Mouse (Mus musculus) retina, postnatal 7 days (tissue): ENCODE measurements at regions not wholly inside any gene's neighbourhood (a gene's known extent, or its start where the extent isn't known, plus 50 kb on each side); places are given as distances from the start of the nearest gene placed in this dataset.
A peak's percentile ranks its signal among the peaks of the same experiment; 100 is the strongest.

Experiments
- DNase-seq: peaks from one replicate; pipeline ENCODE4 v3.0.0-alpha.2; 2012; ENCODE audit warnings: low read depth, low spot score

DNA sequence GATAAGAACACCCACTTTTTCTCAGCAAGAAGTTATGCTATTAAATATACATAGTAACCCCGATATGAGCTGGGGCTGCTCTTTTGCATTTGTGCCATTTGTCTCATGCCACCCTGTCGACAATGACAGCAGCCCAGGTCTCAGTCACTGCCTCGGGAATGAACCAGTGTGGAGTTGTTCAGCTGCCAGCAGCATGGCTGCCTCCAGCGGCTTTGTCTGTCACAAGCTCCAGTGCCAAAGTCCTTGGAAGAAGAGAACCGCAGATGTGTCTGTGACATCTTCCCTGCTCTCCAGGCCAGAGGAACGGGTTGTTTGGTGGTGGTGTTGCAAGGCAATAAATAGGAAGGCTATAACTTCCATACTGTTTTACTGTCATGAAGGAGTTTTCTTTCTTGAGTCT lies 130.7 kb downstream of the Cep170 start:
- DNase-seq, result no peak

DNA sequence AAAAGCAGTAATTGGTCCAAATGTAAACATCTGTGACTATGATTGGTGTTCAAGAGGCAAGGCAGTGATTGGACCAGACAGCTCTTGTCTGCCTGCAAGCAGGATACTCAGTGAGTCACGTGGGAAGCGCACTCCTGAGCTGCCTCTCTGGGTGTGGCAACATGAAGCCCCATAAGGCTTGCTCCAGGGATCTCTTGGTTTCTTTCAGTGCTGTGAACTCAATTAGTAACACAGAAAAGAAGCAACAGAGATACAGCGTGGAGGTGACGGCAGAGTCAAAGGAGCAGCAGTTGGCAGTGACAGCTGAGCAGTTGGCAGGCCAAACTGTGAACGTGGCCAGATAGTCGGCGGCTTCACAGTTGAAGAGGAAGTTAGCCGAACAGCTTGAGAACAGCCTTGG lies 131.9 kb downstream of the Cep170 start:
- no peak for DNase-seq

DNA sequence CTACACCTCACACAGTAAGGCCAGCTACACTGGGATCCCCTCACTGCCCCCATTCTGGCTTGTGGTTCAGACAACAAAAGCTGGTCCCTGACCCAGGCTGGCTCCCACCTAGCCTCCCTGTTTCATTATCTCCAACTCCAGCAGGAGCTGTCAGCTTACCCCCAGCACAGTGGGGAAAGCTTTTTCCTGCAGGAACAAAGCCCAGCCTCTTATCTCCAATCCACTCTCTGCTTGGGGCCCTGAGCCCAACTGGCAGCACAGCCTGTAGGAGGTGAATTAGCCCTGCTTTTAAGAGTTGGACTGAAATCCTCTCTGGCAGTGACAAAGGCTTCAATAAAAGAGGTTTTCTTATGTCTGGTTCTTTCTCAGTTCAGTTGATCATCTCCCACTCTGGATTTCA lies 138.7 kb downstream of the Cep170 start:
- DNase-seq, result no peak

DNA sequence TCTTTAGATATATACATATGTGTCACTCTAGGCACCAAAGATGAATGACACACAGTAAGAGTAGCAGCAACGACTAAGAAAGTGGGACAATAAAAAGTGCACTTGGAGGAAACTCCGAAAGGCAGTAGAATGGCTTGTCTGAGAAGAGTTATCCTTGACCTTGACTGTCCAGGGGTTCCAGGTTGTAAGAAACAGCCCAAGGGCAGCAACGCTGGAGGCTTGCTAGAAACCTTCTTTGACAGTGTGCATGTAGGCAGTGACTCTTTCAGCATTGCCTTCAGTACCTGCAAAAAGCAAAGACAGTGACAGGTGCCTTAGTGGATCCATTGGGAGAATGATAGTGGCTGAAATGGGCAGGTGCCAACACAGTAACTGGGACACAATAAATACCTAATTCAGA lies 142.8 kb downstream of the Cep170 start:
- no peak for DNase-seq

DNA sequence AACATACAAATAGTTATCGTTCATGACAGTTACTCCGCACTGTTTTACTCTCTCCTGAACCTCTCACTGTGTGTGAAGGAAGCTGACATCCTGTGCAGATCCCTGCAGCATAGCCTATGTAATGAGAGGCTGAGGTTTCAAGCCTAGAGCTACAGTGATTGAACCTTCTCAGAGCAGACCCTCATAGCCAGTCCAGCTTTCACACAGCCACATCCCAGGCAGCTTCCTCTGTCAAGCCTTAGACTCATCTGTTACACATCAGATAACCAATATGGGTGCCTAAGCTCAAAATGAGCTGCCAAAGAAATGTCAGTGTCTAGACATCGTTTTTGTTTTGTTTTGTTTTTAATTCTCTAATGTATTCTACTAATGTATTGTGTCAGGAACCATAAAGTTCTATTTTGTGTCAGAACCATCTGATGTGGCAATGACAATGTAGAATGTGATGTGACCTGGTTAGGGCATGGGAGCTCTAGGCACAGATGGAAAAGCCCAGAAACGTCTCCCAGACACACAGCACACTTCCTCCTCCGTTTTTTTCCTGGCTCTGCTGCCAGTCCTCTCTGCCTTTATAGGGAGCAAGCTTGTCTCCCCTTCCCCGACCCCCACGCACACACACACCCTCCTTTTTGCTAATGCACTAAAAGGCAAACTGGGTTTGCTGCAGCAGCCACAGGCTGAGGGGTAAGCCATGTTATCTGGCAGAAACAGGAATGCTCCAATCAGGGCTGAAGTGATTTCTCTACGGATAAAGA lies 146.1 kb downstream of the Cep170 start:
- no peak for DNase-seq

DNA sequence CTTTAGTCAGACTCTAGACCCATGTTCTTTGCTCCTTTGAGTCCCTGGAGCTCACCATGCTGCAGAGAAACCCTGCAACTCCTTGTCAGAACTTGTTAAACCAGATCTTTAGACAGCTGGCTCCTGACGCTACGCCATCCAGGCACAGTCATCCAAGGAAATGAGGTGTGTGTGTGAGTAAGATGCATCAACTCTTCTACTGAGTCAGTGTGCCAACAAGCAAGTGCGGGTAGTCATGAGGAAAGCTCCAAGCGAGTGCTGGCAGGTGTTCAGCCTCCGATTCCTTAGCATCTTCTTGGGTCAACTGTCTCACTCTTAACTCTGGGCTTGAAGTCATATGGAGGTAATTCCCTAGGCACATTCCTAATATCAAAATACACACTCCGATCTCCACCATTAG lies 153.6 kb downstream of the Cep170 start:
- DNase-seq, result no peak

DNA sequence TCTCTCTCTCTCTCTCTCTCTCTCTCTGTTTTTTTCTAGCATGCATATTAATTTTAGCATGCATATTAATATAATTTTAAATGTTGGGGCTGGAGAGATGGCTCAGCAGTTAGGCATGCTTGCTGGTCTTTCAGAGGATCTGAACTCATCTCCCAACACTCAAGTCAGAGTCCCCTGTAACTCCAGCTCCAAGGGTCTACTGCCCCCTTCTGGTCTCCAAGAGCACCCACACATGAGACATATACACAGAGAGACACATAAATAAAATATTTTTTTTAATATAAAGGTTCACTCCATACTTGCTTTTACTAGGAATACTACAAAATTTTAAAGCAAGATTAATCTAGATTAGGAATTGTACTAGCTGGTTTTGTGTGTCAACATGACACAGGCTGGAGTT lies 155.2 kb downstream of the Cep170 start:
- DNase-seq, result peak; percentile 2

DNA sequence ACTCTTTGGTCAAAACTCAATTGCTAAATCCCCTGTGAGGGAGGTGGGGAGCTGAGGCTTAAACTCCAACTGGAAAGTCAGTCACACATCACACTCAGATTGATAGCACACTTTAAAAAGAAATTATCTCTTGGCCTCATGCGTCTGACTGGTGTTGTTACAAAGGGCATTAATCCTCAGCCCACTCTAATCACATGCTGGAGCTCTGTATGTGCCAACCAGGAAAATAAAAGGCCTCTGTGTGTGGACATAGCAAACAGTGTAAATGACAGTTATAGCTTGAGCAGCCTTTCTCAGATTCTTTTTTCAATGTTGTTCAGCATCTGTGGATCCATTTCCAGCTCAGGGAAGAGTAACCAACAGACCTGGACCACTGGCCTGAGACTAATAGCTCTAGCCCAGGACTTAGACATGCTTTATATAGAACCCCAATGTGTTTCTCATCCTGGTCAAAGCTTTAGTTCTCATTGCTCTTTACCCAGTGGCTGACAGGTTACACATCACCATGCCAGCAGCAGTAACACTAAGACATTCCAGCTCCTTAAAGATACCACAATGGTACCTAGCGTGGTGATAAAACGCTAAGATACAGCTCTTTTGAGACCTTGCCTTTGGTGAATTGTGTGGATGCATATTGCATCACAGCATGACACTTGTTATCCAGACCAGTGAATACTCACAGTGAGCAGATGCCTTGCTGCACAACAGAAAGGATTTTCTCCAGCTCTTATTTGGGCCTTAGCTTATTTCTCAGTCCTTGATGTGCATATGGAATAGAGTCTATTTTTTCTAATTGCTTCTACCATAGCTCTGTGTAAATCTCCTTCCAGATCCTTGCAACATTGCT lies 158.2 kb downstream of the Cep170 start:
- DNase-seq, result no peak

DNA sequence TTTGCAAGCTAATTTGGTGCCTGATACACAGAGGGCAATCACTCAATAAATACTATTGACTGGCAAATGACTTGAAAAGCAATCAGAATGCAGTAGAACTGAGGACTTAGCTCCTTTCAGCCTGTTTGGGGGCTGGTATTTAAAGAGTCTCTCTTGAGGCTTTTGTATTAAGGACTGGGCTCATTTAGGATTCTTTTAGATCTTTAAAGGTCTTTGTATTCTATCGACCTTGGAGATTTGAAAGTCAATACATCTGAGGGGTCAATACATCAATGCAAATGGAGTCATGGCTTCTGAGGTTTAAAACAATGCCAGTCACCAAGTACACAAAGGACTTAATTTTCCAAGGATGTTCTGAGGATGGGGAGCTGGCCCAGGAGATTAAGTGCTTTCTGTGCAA lies 169.6 kb downstream of the Cep170 start:
- DNase-seq, result no peak

DNA sequence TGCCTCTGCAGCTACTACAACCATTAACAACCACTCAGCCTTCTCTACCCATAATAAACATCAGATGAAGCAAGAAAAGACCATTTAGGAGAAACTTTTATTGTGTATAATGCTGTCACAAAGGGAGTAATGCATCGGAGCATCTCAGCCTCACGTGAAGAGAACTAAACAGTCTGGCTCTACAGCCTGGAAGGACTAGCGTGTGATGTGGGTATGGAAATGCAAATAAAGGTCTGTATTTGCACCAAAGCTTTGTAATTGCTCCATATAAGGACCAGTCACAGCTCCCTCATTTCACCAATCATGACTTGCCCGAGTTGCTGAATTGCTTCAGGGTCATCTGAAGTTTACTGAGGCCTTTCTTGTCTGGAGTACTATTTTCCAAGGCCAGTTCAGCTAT lies 190.7 kb downstream of the Cep170 start:
- no peak for DNase-seq

DNA sequence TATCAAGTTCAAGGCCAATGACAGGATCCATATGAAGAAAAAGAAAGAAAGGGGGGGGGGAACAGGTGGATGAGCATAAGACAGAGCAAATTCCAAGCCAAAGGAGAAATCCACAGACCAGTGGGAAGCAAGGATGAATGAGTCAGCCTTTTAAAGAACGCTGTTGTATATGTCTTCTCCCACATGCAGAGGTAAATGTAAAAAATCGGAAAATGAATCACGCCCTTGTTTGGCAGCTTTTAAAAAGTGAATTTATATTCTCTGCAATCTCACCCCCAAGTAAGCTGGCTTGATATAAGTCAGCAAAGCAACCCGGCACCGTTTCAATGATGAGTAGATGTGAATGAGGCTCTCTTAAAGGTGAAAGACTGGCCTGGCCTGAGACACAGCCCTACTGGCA lies 191.7 kb downstream of the Cep170 start:
- no peak for DNase-seq

DNA sequence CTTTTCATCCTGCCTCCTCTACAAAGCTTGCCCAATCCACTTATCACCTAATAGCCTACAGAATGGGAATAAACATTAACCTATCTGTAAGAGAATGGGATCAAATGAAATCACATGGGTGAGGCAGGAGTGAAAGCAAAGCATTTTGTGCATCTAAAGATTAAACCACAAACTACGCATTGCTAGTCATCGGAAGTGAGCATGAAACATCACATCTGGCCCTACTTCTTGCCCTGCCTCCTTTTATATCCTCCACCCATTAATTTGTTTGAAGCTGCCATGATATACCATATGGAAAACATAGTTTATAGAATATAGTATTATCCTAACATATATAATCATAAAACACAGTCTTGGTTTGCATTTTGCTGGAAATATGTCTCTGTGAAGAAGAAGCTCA lies 192.6 kb downstream of the Cep170 start:
- no peak for DNase-seq

DNA sequence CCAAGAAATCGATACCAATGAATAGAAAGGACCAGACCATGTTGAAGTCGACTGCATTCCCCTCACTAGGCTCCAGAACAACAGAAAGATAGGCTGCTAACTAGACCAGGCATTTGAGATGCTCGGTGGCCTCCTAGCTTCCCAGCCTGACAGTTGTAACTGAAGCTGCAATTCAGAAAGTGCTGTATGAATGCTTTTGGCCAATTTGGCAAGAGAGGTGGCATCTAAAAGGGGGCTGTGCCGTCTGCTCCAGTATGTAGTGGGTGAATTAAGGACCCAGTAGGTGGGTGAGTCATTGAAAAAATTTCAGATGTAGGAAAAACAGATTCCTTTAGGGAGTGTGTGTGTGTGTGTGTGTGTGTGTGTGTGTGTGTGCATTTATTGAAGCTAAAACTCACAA lies 195.0 kb downstream of the Cep170 start:
- DNase-seq, result no peak

DNA sequence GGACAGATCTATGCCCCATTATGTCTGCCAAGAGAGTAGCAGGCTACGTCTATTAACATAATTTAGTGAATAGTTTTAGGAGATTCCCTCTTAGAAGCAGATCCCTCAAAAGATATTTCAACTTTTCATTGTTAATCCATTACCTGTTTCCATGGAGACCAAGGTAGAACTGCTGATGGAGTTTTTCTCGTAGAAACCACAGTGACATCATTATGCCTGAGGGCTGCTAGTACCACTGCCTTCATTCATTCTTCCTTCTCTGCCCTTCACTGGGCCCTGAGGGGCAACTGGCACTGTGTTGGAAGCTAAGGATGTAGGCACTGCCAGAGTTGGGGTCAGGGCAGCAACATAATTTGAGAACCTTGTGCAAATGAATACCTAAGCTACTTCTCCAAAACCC lies 198.2 kb downstream of the Cep170 start:
- no peak for DNase-seq

DNA sequence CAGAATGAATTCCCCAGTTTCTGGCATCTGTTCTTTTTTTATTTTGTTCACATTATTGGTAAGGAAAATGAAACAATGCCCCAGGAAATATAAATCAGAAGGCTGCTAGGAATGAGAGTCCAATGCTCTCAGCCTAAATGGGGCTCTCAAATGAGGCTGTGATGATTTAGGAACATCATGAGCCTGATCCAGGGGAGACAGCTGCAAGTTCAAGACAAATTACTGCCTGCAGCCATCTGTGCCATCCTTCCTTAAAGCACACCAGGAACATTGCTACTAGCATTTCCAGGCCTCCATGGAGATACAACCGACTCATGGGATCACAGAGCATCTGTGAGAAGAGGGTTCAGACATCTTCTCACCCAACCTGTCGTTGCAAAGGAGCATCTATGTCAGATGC lies 219.6 kb downstream of the Cep170 start:
- no peak for DNase-seq

DNA sequence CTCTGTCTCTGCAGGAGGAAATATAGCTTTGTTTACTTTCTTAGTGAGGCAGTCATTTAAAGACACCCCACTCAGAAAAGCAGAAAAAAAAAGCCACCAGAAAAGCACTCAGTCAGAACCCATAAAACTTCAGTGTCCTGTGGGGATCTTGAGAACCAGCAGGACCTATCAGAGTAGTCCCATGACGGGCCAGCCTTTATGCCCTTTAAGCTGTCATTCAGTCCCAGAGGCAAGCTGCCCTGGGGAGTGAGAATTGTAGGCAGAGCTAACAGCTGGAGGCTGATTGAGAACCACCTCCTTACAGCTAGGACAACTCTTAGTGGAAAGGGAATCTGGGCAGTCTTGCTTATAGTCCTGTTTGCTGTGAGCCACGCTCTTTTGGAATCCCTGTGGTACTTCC lies 225.7 kb downstream of the Cep170 start:
- DNase-seq, result no peak

DNA sequence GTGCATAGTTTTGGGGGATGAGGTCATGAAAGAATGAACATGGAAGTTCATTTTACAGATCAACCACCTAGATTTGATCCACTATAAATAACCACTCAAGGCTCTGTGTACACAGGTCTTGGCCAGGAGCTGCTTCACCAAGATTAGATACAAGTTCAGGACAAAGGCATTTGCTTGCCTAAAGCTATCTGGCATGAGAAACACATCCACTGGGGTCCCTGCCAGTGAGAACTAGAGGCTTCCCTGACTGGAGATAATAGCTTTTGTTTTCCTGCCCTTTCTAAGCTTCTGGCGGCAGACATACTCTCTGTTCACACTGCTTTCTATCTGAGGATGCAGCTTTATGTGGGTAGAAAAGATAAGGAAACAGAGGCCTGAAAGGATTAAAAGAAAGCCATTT lies 240.2 kb downstream of the Cep170 start:
- DNase-seq, result no peak

DNA sequence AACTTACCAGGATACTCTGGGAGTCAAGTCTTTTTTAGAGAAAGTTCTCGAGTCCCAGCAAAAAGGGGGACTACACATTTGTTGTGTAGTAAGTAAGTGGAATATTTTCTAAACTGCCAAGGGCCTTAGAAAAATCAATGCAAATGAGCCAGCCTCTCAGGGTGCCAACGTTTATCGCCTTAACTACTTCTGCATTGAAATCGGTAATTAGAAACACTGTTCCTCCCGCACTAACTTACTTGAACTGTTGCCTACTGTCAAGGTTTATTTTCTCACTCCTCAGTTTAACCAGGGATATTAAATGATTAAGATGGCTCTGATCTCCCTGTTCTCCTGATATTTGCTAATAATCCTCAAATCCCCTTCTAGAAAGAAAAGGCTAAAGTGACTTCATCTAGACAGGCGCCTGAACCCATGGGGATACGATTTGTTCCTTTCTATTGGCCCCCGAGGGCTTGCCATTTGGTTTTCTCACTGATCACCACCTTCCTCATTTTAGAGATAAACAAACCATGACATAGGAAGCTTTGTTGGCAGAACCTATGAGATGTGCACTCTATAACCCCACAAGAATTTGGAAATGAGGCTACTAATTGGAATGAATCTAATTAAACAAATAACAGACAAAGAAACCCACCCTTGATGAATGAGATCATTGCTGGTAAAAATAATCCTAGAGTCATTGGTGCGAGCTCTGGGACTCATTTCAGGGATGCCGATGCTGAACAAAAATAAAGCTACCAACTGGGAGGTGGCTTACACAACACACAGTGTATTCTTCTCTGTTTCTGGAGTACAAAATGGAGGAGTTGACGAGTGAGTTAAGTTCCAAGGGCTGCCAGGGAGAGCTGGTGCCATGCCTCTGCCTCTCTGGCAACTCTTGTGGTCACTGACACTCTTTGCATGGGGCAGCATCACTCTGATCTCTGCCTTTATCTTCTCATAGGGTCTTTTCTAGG lies 255.1 kb downstream of the Cep170 start:
- no peak for DNase-seq

DNA sequence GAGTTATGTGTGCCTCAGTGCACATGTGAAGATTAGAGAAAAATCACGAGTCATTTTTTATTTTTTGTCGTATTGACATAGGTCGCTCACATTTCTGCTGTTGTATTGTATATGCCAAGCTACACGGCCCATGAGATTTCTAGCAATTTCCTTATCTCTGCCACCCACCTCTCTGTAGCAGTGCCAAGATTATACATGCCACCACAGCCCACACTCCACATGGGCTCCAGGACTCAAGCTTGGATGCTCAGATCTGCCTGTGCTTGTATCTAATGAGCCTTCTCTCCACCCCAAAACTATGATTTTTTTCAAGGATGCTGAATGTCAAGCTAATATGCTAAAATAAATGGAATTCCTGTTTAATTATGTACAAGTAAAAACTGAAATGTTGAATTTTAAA lies 259.3 kb upstream of the Pld5 start:
- DNase-seq, result no peak

DNA sequence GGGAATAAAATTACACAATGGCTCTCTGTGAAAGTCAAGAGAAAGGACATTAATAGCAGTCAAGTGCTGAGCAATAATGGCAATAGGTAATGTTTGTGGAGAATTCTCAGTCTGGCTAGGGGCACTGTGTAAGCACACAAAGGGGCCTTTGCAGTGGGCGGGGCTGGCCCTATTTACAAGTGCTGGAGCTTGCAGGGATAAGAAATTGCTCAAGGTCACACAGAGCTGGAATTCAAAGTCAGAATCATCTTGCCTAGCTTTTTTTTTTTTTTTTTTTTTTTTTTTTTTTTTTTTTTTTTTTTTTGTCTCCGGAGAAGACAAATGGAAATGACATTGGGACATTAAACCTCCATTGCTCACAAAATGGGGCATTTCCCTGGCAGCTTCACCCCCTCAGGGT lies 253.9 kb upstream of the Pld5 start:
- DNase-seq, result no peak

DNA sequence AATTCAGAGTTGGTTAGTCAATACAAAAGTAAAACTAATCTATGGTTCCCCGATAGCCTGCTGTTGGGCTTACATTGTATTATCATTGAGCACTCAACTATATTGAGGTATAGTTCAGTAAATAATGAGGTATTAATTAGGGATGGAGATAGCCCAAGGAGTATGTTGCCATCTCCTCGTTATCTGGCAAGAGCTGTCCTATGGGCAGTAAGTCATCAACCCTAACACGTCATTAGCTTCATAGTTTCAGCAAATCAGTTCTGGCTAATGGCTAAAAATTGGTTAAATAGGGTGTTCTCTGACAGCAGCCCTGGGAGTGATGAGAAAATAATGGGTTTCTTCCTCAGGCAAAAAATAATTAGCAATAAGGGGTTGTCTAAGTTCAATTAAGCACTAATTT lies 236.4 kb upstream of the Pld5 start:
- no peak for DNase-seq

DNA sequence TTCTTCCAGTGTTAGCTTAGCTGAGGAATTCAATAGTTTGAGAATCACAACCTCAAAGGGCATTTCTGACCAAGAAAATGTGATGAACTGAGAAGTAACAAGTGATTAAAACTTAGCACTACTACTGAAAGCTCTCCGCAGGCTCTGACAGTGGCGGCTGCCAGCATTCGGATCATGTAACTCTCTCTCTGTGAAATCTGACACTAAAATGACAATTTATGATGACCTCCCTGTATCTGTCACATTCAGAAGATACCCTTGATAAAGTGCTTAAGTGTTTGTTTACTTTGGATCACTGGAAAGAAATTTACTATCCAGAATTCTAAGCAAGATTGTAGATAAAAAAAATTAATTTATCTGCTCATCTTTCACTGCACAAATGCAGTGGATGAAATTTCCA lies 230.3 kb upstream of the Pld5 start:
- DNase-seq, result no peak
